Mouse (Mus musculus) midbrain, embryonic 10.5 days (tissue): ENCODE measurements around the gene Il31. TPM values are rescaled to one million over a fixed set of nuclear protein-coding genes. Genes with fewer than 3 reads are reported as not detected.

Source experiments
- DNase-seq: peaks from one replicate; pipeline ENCODE4 v3.0.0-alpha.2; 2017; ENCODE audit warnings: low spot score
- H3K27ac ChIP-seq: fragments of 300-500 bp; sonication (generic); replicated peaks from 2 replicates; pipeline ENCODE4 v1.5.1; 2016; ENCODE audit warnings: mild to moderate bottlenecking
- H3K27me3 ChIP-seq: fragments of 300-500 bp; sonication (generic); 2 replicates; pipeline ENCODE4 v1.6.1; 2016; ENCODE audit warnings: low read depth, mild to moderate bottlenecking; ENCODE audit not compliant: poor library complexity, severe bottlenecking
- H3K36me3 ChIP-seq: fragments of 300-500 bp; sonication (generic); 2 replicates; pipeline ENCODE4 v1.6.1; 2016; ENCODE audit warnings: mild to moderate bottlenecking, moderate library complexity
- H3K4me1 ChIP-seq: fragments of 300-500 bp; sonication (generic); 2 replicates; pipeline ENCODE4 v1.6.1; 2016
- H3K4me3 ChIP-seq: fragments of 300-500 bp; sonication (generic); 2 replicates; pipeline ENCODE4 v1.5.1; 2016; ENCODE audit warnings: mild to moderate bottlenecking, moderate library complexity
- H3K9me3 ChIP-seq: fragments of 300-500 bp; sonication (generic); replicated peaks from 2 replicates; pipeline ENCODE4 v1.6.1; 2016; ENCODE audit warnings: mild to moderate bottlenecking
- WGBS: fragments of 180-500 bp; shearing (Covaris S2); methylation state at CpG from one replicate; pipeline ENCODE4 v1.1.7; 2016; 5-methylcytosine and 5-hydroxymethylcytosine counted together
- polyA plus RNA-seq: library from polyadenylated mRNA; unstranded; fragments of >200 nt; fragmentation: Nextera tagmentation; extraction: Ambion mirVana; gene quantifications from 2 replicates; pipeline ENCODE4 v1.2.1, GENCODE M21; 2016

Gene Il31
- polyA plus RNA-seq, result not detected in 2 replicates

- peak within 1 kb of the TSS; percentile 51 for H3K4me3 ChIP-seq
- H3K4me1 ChIP-seq, result peaks cover 13% of the 10 kb centered on the region
- 9% methylated on average over 25 of the region's 25 CpGs for WGBS
- H3K27ac ChIP-seq, result 0 out of 2 replicates have a peak within 1 kb of the TSS, but pooled peaks have one; percentile 42
- H3K36me3 ChIP-seq, result no peaks in the 10 kb centered on the region
- DNase-seq, result peak; percentile 63
- H3K27me3 ChIP-seq, result peaks cover 12% of the 10 kb centered on the region
- no peaks in the 10 kb centered on the region for H3K9me3 ChIP-seq
These were observed at the start of gene Il31, which contains the start of gene Lrrc43 for GRCm38 (mm10) chr5:123489112-123489785. Il31 (minus strand) TSS chr5:123489489. Lrrc43 (plus strand) TSS chr5:123489305.

- Histone ChIP-seq H3K9me3 (no peaks in the 10 kb centered on the region), H3K4me3 (no peak overlapping the region), H3K4me1 (no peaks in the 10 kb centered on the region), H3K27me3 (no peaks in the 10 kb centered on the region), H3K27ac (no peak overlapping the region), H3K36me3 (peaks cover 91% of the 10 kb centered on the region)
- 94% methylated on average over 10 of the region's 10 CpGs for WGBS
- DNase-seq, result no peak
These were observed 44.5 kb upstream of the Il31 start for GRCm38 (mm10) chr5:123533801-123534200.

- Histone ChIP-seq H3K36me3 (peaks cover 75% of the 10 kb centered on the region), H3K4me3 (no peak overlapping the region)
- 88% methylated on average over 8 of the region's 8 CpGs for WGBS
These were observed 40.8 kb upstream of the Il31 start for GRCm38 (mm10) chr5:123530056-123530455.

GRCm38 (mm10) chr5:123528641-123529040, 39.4 kb upstream of the Il31 start:
- H3K4me3 ChIP-seq, result no peak overlapping the region
- no peaks in the 10 kb centered on the region for H3K9me3 ChIP-seq
- peaks cover 11% of the 10 kb centered on the region for H3K4me1 ChIP-seq
- no peak for DNase-seq
- WGBS, result 83% methylated on average over 7 of the region's 7 CpGs
- H3K27ac ChIP-seq, result no peak overlapping the region
- peaks cover 62% of the 10 kb centered on the region for H3K36me3 ChIP-seq
- no peaks in the 10 kb centered on the region for H3K27me3 ChIP-seq

More at GRCm38 (mm10) chr5:123530056-123530455, 40.8 kb upstream of the Il31 start:
- no peak for DNase-seq
- Histone ChIP-seq H3K27me3 (no peaks in the 10 kb centered on the region), H3K9me3 (no peaks in the 10 kb centered on the region), H3K4me1 (peaks cover 2% of the 10 kb centered on the region; the same call in 1 of the 2 replicates), H3K27ac (no peak overlapping the region)

- DNase-seq, result no peak
- H3K4me3 ChIP-seq, result no peak overlapping the region
- WGBS, result 92% methylated on average over 9 of the region's 9 CpGs
These were observed 36.7 kb upstream of the Il31 start for GRCm38 (mm10) chr5:123525916-123526495.

GRCm38 (mm10) chr5:123525281-123525680, 36.0 kb upstream of the Il31 start, which contains the start of gene Gm49027:
Gm49027 (minus strand) TSS chr5:123525488.
- Histone ChIP-seq H3K4me3 (peak within 1 kb of the TSS; percentile 99), H3K36me3 (peaks cover 28% of the 10 kb centered on the region), H3K27me3 (no peaks in the 10 kb centered on the region), H3K27ac (peak within 1 kb of the TSS; percentile 91), H3K4me1 (peaks cover 36% of the 10 kb centered on the region), H3K9me3 (no peaks in the 10 kb centered on the region)
- DNase-seq, result no peak
- 79% methylated on average over 7 of the region's 7 CpGs for WGBS

More at GRCm38 (mm10) chr5:123525916-123526495, 36.7 kb upstream of the Il31 start:
- Histone ChIP-seq H3K9me3 (no peaks in the 10 kb centered on the region), H3K27me3 (no peaks in the 10 kb centered on the region), H3K27ac (no peak overlapping the region), H3K4me1 (peaks cover 36% of the 10 kb centered on the region), H3K36me3 (peaks cover 36% of the 10 kb centered on the region)

- peaks cover 27% of the 10 kb centered on the region for H3K36me3 ChIP-seq
- peaks cover 36% of the 10 kb centered on the region for H3K4me1 ChIP-seq
- no peaks in the 10 kb centered on the region for H3K9me3 ChIP-seq
- under 1% methylated on average over 27 of the region's 27 CpGs for WGBS
- peak overlapping the region; percentile 91 for H3K27ac ChIP-seq
- peak overlapping the region; percentile 99 for H3K4me3 ChIP-seq
- no peak for DNase-seq
- no peaks in the 10 kb centered on the region for H3K27me3 ChIP-seq
These were observed 35.1 kb upstream of the Il31 start for GRCm38 (mm10) chr5:123524393-123524750.

GRCm38 (mm10) chr5:123523692-123524392, 34.6 kb upstream of the Il31 start, which contains the start of gene Diablo:
Diablo (minus strand) TSS chr5:123524176.
- Histone ChIP-seq H3K27ac (peak within 1 kb of the TSS; percentile 91), H3K9me3 (no peaks in the 10 kb centered on the region), H3K36me3 (peaks cover 27% of the 10 kb centered on the region), H3K4me3 (peak within 1 kb of the TSS; percentile 99), H3K4me1 (peaks cover 36% of the 10 kb centered on the region), H3K27me3 (no peaks in the 10 kb centered on the region)
- DNase-seq, result peak; percentile 99
- under 1% methylated on average over 82 of the region's 82 CpGs for whole genome bisulfite sequencing

GRCm38 (mm10) chr5:123522166-123522565, 32.9 kb upstream of the Il31 start:
- Histone ChIP-seq H3K27ac (no peak overlapping the region), H3K4me3 (no peak overlapping the region), H3K4me1 (peaks cover 36% of the 10 kb centered on the region), H3K9me3 (no peaks in the 10 kb centered on the region), H3K27me3 (no peaks in the 10 kb centered on the region), H3K36me3 (peaks cover 32% of the 10 kb centered on the region)
- 86% methylated on average over 1 of the region's 1 CpGs for WGBS
- DNase-seq, result no peak

GRCm38 (mm10) chr5:123521621-123522020, 32.3 kb upstream of the Il31 start:
- H3K27me3 ChIP-seq, result no peaks in the 10 kb centered on the region
- H3K4me3 ChIP-seq, result no peak overlapping the region
- H3K36me3 ChIP-seq, result peaks cover 36% of the 10 kb centered on the region
- 88% methylated on average over 1 of the region's 1 CpGs for WGBS
- no peak overlapping the region for H3K27ac ChIP-seq
- no peak for DNase-seq
- peaks cover 36% of the 10 kb centered on the region for H3K4me1 ChIP-seq
- no peaks in the 10 kb centered on the region for H3K9me3 ChIP-seq

GRCm38 (mm10) chr5:123520666-123521065, 31.4 kb upstream of the Il31 start:
- 89% methylated on average over 9 of the region's 9 CpGs for WGBS

GRCm38 (mm10) chr5:123514871-123515270, 25.6 kb upstream of the Il31 start:
- peaks cover 9% of the 10 kb centered on the region; the same call in 1 of the 2 replicates for H3K27me3 ChIP-seq
- H3K36me3 ChIP-seq, result peaks cover 94% of the 10 kb centered on the region
- WGBS, result 86% methylated on average over 5 of the region's 5 CpGs
- H3K4me1 ChIP-seq, result no peaks in the 10 kb centered on the region
- no peak overlapping the region for H3K4me3 ChIP-seq
- no peak overlapping the region for H3K27ac ChIP-seq
- no peaks in the 10 kb centered on the region for H3K9me3 ChIP-seq
- DNase-seq, result no peak

More at GRCm38 (mm10) chr5:123520666-123521065, 31.4 kb upstream of the Il31 start:
- DNase-seq, result no peak
- no peak overlapping the region for H3K27ac ChIP-seq
- H3K4me3 ChIP-seq, result no peak overlapping the region
- H3K36me3 ChIP-seq, result peaks cover 45% of the 10 kb centered on the region
- H3K4me1 ChIP-seq, result peaks cover 36% of the 10 kb centered on the region
- no peaks in the 10 kb centered on the region for H3K27me3 ChIP-seq
- no peaks in the 10 kb centered on the region for H3K9me3 ChIP-seq
